Mouse (Mus musculus): ENCODE measurements around the gene Eaf2. TPM values are rescaled to one million over a fixed set of nuclear protein-coding genes. Genes with fewer than 3 reads are reported as not detected.

The Eaf2 gene
- polyA plus RNA-seq, 2 experiments: 0.22 to 0.70 TPM

DNA sequence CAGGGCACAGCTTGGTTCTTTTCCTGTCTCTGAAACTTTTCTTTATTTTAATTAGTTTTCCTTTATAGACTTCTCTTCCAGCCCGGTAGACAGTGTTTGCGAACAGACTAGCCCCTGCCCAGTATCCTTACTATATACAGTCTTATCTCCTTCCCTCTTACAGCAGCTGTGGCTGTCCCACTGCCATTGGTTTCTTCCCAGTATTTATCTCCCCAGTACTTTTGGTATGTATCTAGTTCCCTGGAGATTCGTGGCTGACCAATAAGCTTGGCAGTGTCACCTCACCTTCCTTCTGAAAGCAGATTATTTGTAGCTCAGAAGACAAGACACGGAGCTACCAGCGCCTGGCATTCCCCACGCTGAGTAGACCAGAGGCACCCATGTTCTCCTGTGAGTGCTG is 21.9 kb upstream of the Eaf2 start:
- H3K4me2 ChIP-seq (ENCODE audit: low read depth): no peak overlapping the region
- DNase-seq (ENCODE audit: low read depth in 3 of 3, low spot score in 3 of 3) (no peak), ATAC-seq (ENCODE audit: insufficient read depth) (peak; percentile 49)
- peaks cover 9% of the 10 kb centered on the region; the same call in 1 of the 2 replicates for H3K36me3 ChIP-seq (replicated peaks; ENCODE audit: control insufficient read depth, insufficient read depth, low read depth)
- no peaks in the 10 kb centered on the region for H3K27me3 ChIP-seq (ENCODE audit: control insufficient read depth, insufficient read depth, low read length)
- peak overlapping the region; percentile 25; the same call in 1 of the 2 replicates for H3K27ac ChIP-seq
- H3K4me3 ChIP-seq (ENCODE audit: insufficient read depth in 1 of 2, low read depth in 2 of 2, low read length in 2 of 2): no peak overlapping the region
- no peak for TF ChIP-seq EP300 (IDR thresholded peaks at IDR 0.05; ENCODE audit: low read depth)
- peaks cover 28 to 30% of the 10 kb centered on the region in 2 experiments for H3K4me1 ChIP-seq (replicated peaks; ENCODE audit: control insufficient read depth in 2 of 2, insufficient read depth in 2 of 2, low read length in 1 of 2)
- 68% methylated on average over 6 of the region's 6 CpGs for WGBS (ENCODE audit: insufficient replicate concordance)
- H3K9ac ChIP-seq (replicated peaks): no peak overlapping the region
- H3K9me3 ChIP-seq (ENCODE audit: control insufficient read depth, low read length): no peaks in the 10 kb centered on the region

GRCm38 (mm10) chr16:36893317-36893716 is 18.5 kb upstream of the Eaf2 start:
- no peak for TF ChIP-seq CTCF (IDR thresholded peaks at IDR 0.05; ENCODE audit: low read depth)
- TF ChIP-seq EP300 (IDR thresholded peaks at IDR 0.05; ENCODE audit: low read depth): peak; percentile 67
- 50% methylated on average over 10 of the region's 10 CpGs for WGBS (ENCODE audit: insufficient replicate concordance)
- Histone ChIP-seq H3K9ac (replicated peaks) (no peak overlapping the region; the same call in 1 of the 2 replicates), H3K4me3 (ENCODE audit: insufficient read depth in 1 of 2, low read depth in 2 of 2, low read length in 2 of 2) (no peak overlapping the region), H3K4me1 (replicated peaks; ENCODE audit: control insufficient read depth in 2 of 2, insufficient read depth in 2 of 2, low read length in 1 of 2) (peaks cover 42 to 54% of the 10 kb centered on the region in 2 experiments), H3K4me2 (ENCODE audit: low read depth) (peak overlapping the region; percentile 39), H3K27ac (peak overlapping the region; percentile 81), H3K9me3 (ENCODE audit: control insufficient read depth, low read length) (no peaks in the 10 kb centered on the region), H3K36me3 (replicated peaks; ENCODE audit: control insufficient read depth, insufficient read depth, low read depth) (peaks cover 9% of the 10 kb centered on the region; the same call in 1 of the 2 replicates), H3K27me3 (ENCODE audit: control insufficient read depth, insufficient read depth, low read length) (no peaks in the 10 kb centered on the region)
- ATAC-seq (ENCODE audit: insufficient read depth) (peak; percentile 47), DNase-seq (ENCODE audit: low read depth in 3 of 3, low spot score in 3 of 3) (peak in 1 of 3 experiments; percentile 42)

DNA sequence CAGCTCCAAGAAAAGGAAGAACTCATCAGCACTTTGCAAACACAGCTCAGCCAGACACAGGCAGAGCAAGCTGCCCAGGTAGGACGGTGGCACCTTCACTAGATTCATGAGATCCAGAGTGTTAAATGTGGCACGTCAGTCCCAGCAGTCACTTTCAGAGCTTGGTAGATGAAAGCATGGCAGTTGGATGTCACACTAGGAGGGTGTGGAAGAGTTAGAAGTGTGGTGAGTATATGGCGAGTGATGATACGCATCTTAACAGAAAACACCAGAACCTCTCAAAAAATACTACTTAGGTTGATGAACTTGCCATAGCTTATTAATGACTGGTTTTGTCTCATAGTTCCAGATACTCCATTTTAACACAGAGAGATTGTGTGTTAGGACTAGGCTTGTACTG is 16.6 kb upstream of the Eaf2 start:
- Histone ChIP-seq H3K9me3 (ENCODE audit: control insufficient read depth, low read length) (no peaks in the 10 kb centered on the region), H3K27me3 (ENCODE audit: control insufficient read depth, insufficient read depth, low read length) (no peaks in the 10 kb centered on the region), H3K9ac (replicated peaks) (peak overlapping the region; percentile 64), H3K4me2 (ENCODE audit: low read depth) (peak overlapping the region; percentile 71), H3K27ac (peak overlapping the region; percentile 91), H3K4me1 (replicated peaks; ENCODE audit: control insufficient read depth in 2 of 2, insufficient read depth in 2 of 2, low read length in 1 of 2) (peaks cover 36 to 48% of the 10 kb centered on the region in 2 experiments), H3K36me3 (replicated peaks; ENCODE audit: control insufficient read depth, insufficient read depth, low read depth) (peaks cover 11% of the 10 kb centered on the region), H3K4me3 (ENCODE audit: insufficient read depth in 1 of 2, low read depth in 2 of 2, low read length in 2 of 2) (no peak overlapping the region; a peak in 1 of 4 replicates)
- ATAC-seq (ENCODE audit: insufficient read depth) (peak; percentile 22; the same call in 1 of the 2 replicates), DNase-seq (ENCODE audit: low read depth in 3 of 3, low spot score in 3 of 3) (peak in 2 of 3 experiments; percentile 34 to 42)
- 50% methylated on average over 4 of the region's 4 CpGs for WGBS (ENCODE audit: insufficient replicate concordance)
- TF ChIP-seq CTCF (IDR thresholded peaks at IDR 0.05; ENCODE audit: low read depth) (no peak), EP300 (IDR thresholded peaks at IDR 0.05; ENCODE audit: low read depth) (no peak)

- Histone ChIP-seq H3K27ac (peak overlapping the region; percentile 91), H3K36me3 (replicated peaks; ENCODE audit: control insufficient read depth, insufficient read depth, low read depth) (peaks cover 14% of the 10 kb centered on the region), H3K4me2 (ENCODE audit: low read depth) (peak overlapping the region; percentile 71), H3K9me3 (ENCODE audit: control insufficient read depth, low read length) (no peaks in the 10 kb centered on the region), H3K4me3 (ENCODE audit: insufficient read depth in 1 of 2, low read depth in 2 of 2, low read length in 2 of 2) (peak overlapping the region; percentile 19 to 30; a peak in 3 of 4 replicates), H3K4me1 (replicated peaks; ENCODE audit: control insufficient read depth in 2 of 2, insufficient read depth in 2 of 2, low read length in 1 of 2) (peaks cover 36 to 48% of the 10 kb centered on the region in 2 experiments), H3K9ac (replicated peaks) (peak overlapping the region; percentile 45), H3K27me3 (ENCODE audit: control insufficient read depth, insufficient read depth, low read length) (no peaks in the 10 kb centered on the region)
- 19% methylated on average over 3 of the region's 3 CpGs for whole genome bisulfite sequencing (ENCODE audit: insufficient replicate concordance)
- DNase-seq (ENCODE audit: low read depth in 3 of 3, low spot score in 3 of 3) (peak; percentile 89 to 94 (median 90)), ATAC-seq (ENCODE audit: insufficient read depth) (peak; percentile 91)
- TF ChIP-seq EP300 (IDR thresholded peaks at IDR 0.05; ENCODE audit: low read depth) (peak; percentile 96), CTCF (IDR thresholded peaks at IDR 0.05; ENCODE audit: low read depth) (peak; percentile 54)
These were observed 15.8 kb upstream of the Eaf2 start for GRCm38 (mm10) chr16:36890559-36890958.

GRCm38 (mm10) chr16:36887546-36887945 is 12.7 kb upstream of the Eaf2 start:
- WGBS (ENCODE audit: insufficient replicate concordance): 82% methylated on average over 5 of the region's 5 CpGs

More at GRCm38 (mm10) chr16:36887546-36887945, 12.7 kb upstream of the Eaf2 start:
- no peak overlapping the region for H3K27ac ChIP-seq
- H3K36me3 ChIP-seq (replicated peaks; ENCODE audit: control insufficient read depth, insufficient read depth, low read depth): peaks cover 8% of the 10 kb centered on the region
- H3K9me3 ChIP-seq (ENCODE audit: control insufficient read depth, low read length): no peaks in the 10 kb centered on the region
- ATAC-seq (ENCODE audit: insufficient read depth) (no peak), DNase-seq (ENCODE audit: low read depth in 3 of 3, low spot score in 3 of 3) (no peak)
- peaks cover 23 to 33% of the 10 kb centered on the region in 2 experiments for H3K4me1 ChIP-seq (replicated peaks; ENCODE audit: control insufficient read depth in 2 of 2, insufficient read depth in 2 of 2, low read length in 1 of 2)
- no peak overlapping the region for H3K9ac ChIP-seq (replicated peaks)
- H3K27me3 ChIP-seq (ENCODE audit: control insufficient read depth, insufficient read depth, low read length): no peaks in the 10 kb centered on the region
- H3K4me3 ChIP-seq (ENCODE audit: insufficient read depth in 1 of 2, low read depth in 2 of 2, low read length in 2 of 2): no peak overlapping the region
- TF ChIP-seq CTCF (IDR thresholded peaks at IDR 0.05; ENCODE audit: low read depth) (no peak), EP300 (IDR thresholded peaks at IDR 0.05; ENCODE audit: low read depth) (no peak)
- H3K4me2 ChIP-seq (ENCODE audit: low read depth): no peak overlapping the region

All from liver, embryonic 14.5 days (tissue).